Mouse (Mus musculus): Measurements from ENCODE around the gene Parvb.

Parvb gene

GRCm38 (mm10) chr15:84217969-84218782, 13.7 kb upstream of the Parvb start:
- no peak for DNase-seq

GRCm38 (mm10) chr15:84218783-84219271, 13.0 kb upstream of the Parvb start:
- DNase-seq = peak in 1 of 2 experiments; percentile 58

- DNase-seq = no peak
These were observed 10.3 kb upstream of the Parvb start for GRCm38 (mm10) chr15:84221539-84221938.

GRCm38 (mm10) chr15:84223423-84223822, 8.4 kb upstream of the Parvb start:
- peak; percentile 43 to 60 for DNase-seq

GRCm38 (mm10) chr15:84224779-84225178, 7.1 kb upstream of the Parvb start:
- DNase-seq = no peak

- DNase-seq = no peak
These were observed 4.9 kb upstream of the Parvb start for GRCm38 (mm10) chr15:84226918-84227317.

- DNase-seq = no peak
These were observed 1.2 kb upstream of the Parvb start for GRCm38 (mm10) chr15:84230661-84231060.

- peak in 1 of 2 experiments; percentile 49 for DNase-seq
These were observed 630 bp upstream of the Parvb start for GRCm38 (mm10) chr15:84231113-84231712.

- no peak for DNase-seq
These were observed 766 bp downstream of the Parvb start for GRCm38 (mm10) chr15:84232609-84233008.

- no peak for DNase-seq
These were observed 3.1 kb downstream of the Parvb start for GRCm38 (mm10) chr15:84234794-84235581.

GRCm38 (mm10) chr15:84235646-84236045, 3.8 kb downstream of the Parvb start:
- peak in 1 of 2 experiments; percentile 56 for DNase-seq

GRCm38 (mm10) chr15:84238552-84238951, 6.7 kb downstream of the Parvb start:
- DNase-seq = no peak

GRCm38 (mm10) chr15:84238991-84239401, 7.2 kb downstream of the Parvb start:
- DNase-seq = no peak

- no peak for DNase-seq
These were observed 9.7 kb downstream of the Parvb start for GRCm38 (mm10) chr15:84241520-84241919.

GRCm38 (mm10) chr15:84245104-84245503, 13.3 kb downstream of the Parvb start:
- DNase-seq = no peak

GRCm38 (mm10) chr15:84246195-84246594, 14.4 kb downstream of the Parvb start:
- no peak for DNase-seq

GRCm38 (mm10) chr15:84247309-84247708, 15.5 kb downstream of the Parvb start:
- DNase-seq = no peak

- peak; percentile 48 to 63 for DNase-seq
These were observed 19.4 kb downstream of the Parvb start for GRCm38 (mm10) chr15:84251227-84251626.

GRCm38 (mm10) chr15:84252645-84253044, 20.8 kb downstream of the Parvb start:
- no peak for DNase-seq

- DNase-seq = no peak
These were observed 21.9 kb downstream of the Parvb start for GRCm38 (mm10) chr15:84253757-84254156.

GRCm38 (mm10) chr15:84254387-84254786, 22.5 kb downstream of the Parvb start:
- DNase-seq = no peak

- DNase-seq = no peak
These were observed 24.5 kb downstream of the Parvb start for GRCm38 (mm10) chr15:84256254-84256850.

GRCm38 (mm10) chr15:84256864-84257263, 25.0 kb downstream of the Parvb start:
- no peak for DNase-seq

Measured in kidney, postnatal 4 days (tissue).